Mouse (Mus musculus) midbrain, embryonic 16.5 days (tissue): ENCODE measurements at regions not wholly inside any gene's neighbourhood (a gene's known extent, or its start where the extent isn't known, plus 50 kb on each side); places are given as distances from the start of the nearest gene placed in this dataset.

Experiments
- ATAC-seq: fragments of 200-750 bp; cut with Nextera tagmentation; 2 replicates; pipeline ENCODE4 v1.8.0; 2017; ENCODE audit warnings: moderate TSS enrichment
- H3K27ac ChIP-seq: fragments of 300-500 bp; sonication (generic); 2 replicates; pipeline ENCODE4 v1.5.1; 2014; ENCODE audit warnings: mild to moderate bottlenecking, low read length, mixed read lengths
- H3K27me3 ChIP-seq: fragments of 300-500 bp; sonication (generic); 2 replicates; pipeline ENCODE4 v1.6.1; 2014; ENCODE audit warnings: low read depth, low read length, mixed read lengths; ENCODE audit not compliant: control insufficient read depth, insufficient read depth
- H3K36me3 ChIP-seq: fragments of 300-500 bp; sonication (generic); 2 replicates; pipeline ENCODE4 v1.6.1; 2014; ENCODE audit warnings: mild to moderate bottlenecking, low read length, moderate library complexity, mixed read lengths; ENCODE audit not compliant: control insufficient read depth, insufficient read depth
- H3K4me1 ChIP-seq: fragments of 300-500 bp; sonication (generic); 2 replicates; pipeline ENCODE4 v1.6.1; 2014; ENCODE audit warnings: mild to moderate bottlenecking, low read length, mixed read lengths; ENCODE audit not compliant: control insufficient read depth, insufficient read depth
- H3K4me2 ChIP-seq: fragments of 300-500 bp; sonication (generic); 2 replicates; pipeline ENCODE4 v1.6.1; 2014; ENCODE audit warnings: mild to moderate bottlenecking, low read length, mixed read lengths
- H3K4me3 ChIP-seq: fragments of 300-500 bp; sonication (generic); 2 replicates; pipeline ENCODE4 v1.5.1; 2014; ENCODE audit warnings: low read depth, mild to moderate bottlenecking, low read length, moderate library complexity, mixed read lengths
- H3K9ac ChIP-seq: fragments of 300-500 bp; sonication (generic); 2 replicates; pipeline ENCODE4 v1.6.1; 2014; ENCODE audit warnings: low read depth, low read length, mixed read lengths
- H3K9me3 ChIP-seq: fragments of 300-500 bp; sonication (generic); replicated peaks from 2 replicates; pipeline ENCODE4 v1.6.1; 2014; ENCODE audit warnings: mild to moderate bottlenecking, low read length, mixed read lengths; ENCODE audit not compliant: control insufficient read depth, poor library complexity, severe bottlenecking
- WGBS: fragments of 180-500 bp; shearing (Covaris S2); extraction: QIAGEN DNeasy Blood & Tissue Kit; methylation state at CpG from one replicate; pipeline ENCODE4 v1.1.7; 2014; 5-methylcytosine and 5-hydroxymethylcytosine counted together

GRCm38 (mm10) chr3:103515946-103516345, 59.1 kb upstream of the Syt6 start:
- no peak overlapping the region for H3K9ac ChIP-seq
- no peak for ATAC-seq
- no peak overlapping the region for H3K27ac ChIP-seq
- 65% methylated on average over 5 of the region's 5 CpGs for WGBS
- H3K4me2 ChIP-seq: no peak overlapping the region
- H3K4me1 ChIP-seq: no peaks in the 10 kb centered on the region
- no peaks in the 10 kb centered on the region for H3K36me3 ChIP-seq
- H3K4me3 ChIP-seq: no peak overlapping the region
- no peaks in the 10 kb centered on the region for H3K27me3 ChIP-seq
- no peaks in the 10 kb centered on the region for H3K9me3 ChIP-seq

DNA sequence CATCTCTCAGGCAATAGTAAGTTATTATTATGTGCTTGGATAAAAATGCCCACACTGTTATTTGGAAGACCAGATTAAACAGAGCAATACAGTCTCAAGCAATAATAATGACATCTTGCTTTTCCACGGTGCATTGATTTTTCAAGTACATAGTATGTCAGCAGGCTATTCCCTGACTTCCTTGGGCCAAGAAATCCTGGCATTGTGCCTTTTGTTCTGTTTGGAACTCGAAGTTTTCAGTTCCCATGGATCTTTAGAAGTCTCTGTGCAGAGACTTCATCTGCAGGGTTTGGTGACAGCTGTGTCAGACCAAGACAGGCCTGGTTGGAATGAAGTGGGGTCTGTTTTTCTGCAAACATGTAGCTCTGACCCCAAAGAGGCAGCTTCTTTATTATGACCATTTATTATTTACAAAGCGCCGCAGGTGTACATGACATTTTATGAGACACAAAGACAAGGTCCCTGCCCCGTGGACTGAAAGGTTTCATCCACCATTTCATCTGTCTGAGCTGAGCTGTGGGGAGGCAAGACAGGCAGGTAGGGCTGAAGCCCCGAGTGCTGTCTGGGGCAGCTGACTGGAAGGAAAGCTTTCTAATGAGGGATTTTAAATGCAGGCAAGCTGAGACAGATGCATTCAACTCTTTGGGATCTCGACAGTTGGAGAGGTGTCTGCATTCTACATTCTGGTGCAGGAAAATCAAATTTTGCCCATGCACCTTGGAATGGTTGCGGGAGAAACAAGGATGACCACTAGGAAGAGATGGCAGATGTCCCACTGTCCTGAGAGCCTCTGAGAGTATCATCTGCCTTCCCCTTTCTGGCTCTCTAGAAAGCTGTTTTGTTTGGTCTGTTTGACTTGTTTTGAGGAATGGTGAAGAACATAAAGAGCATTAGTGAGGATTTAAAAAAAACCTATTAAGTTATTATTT, 57.4 kb upstream of the Syt6 start:
- H3K36me3 ChIP-seq: no peaks in the 10 kb centered on the region
- H3K27ac ChIP-seq: no peak overlapping the region
- H3K4me3 ChIP-seq: no peak overlapping the region
- no peaks in the 10 kb centered on the region for H3K9me3 ChIP-seq
- H3K4me2 ChIP-seq: no peak overlapping the region
- no peaks in the 10 kb centered on the region for H3K4me1 ChIP-seq
- no peaks in the 10 kb centered on the region for H3K27me3 ChIP-seq
- WGBS: 46% methylated on average over 8 of the region's 8 CpGs
- no peak for ATAC-seq
- H3K9ac ChIP-seq: no peak overlapping the region

- no peak overlapping the region for H3K4me2 ChIP-seq
- WGBS: 82% methylated on average over 2 of the region's 2 CpGs
- H3K9ac ChIP-seq: no peak overlapping the region
- no peaks in the 10 kb centered on the region for H3K4me1 ChIP-seq
- H3K36me3 ChIP-seq: no peaks in the 10 kb centered on the region
- H3K27me3 ChIP-seq: no peaks in the 10 kb centered on the region
- H3K9me3 ChIP-seq: no peaks in the 10 kb centered on the region
- ATAC-seq: no peak
- no peak overlapping the region for H3K4me3 ChIP-seq
- no peak overlapping the region for H3K27ac ChIP-seq
These were observed 56.4 kb upstream of the Syt6 start for GRCm38 (mm10) chr3:103518624-103519023.
